Mouse (Mus musculus): ENCODE data around the gene Actl11. TPM values are rescaled to one million over a fixed set of nuclear protein-coding genes. Genes with fewer than 3 reads are reported as not detected.

Actl11 gene
- polyA plus RNA-seq, 1 experiment from 2014 or later = not detected

DNA sequence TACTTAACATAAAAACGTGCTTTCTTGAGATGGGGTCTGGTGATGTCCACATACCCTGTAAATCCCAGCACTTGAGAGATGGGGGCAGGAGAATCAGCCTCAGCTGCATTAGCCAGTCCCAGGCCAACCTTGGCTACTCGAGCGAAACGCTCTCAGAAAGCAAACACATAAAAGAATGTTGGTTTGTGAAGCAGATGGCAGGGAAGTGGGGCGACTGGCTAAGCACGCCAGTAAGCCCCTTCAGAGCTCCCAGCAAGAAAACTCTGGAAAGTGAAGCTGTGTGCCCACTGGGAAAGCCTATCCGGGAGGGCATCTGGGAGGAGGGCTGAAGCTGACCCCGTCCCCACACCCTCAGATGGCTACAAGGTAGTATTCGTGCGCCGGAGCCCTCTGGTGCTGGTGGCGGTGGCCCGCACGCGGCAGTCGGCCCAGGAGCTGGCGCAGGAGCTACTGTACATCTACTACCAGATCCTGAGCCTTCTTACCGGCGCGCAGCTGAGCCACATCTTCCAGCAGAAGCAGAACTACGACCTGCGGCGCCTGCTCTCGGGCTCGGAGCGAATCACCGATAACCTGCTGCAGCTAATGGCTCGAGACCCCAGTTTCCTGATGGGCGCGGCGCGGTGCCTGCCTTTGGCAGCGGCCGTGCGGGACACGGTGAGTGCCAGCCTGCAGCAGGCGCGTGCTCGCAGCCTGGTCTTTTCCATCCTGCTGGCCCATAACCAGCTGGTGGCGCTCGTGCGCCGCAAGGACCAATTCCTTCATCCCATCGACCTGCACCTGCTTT is 27.2 kb upstream of the Actl11 start:
- peak overlapping the region; percentile 37 for H3K4me3 ChIP-seq (ENCODE audit: low read length)
- peak overlapping the region; percentile 48; the same call in 1 of the 2 replicates for H3K9ac ChIP-seq (ENCODE audit: low read depth, low read length)
- peaks cover 16% of the 10 kb centered on the region for H3K4me1 ChIP-seq (ENCODE audit: control insufficient read depth, insufficient read depth, low read length)
- H3K27me3 ChIP-seq (ENCODE audit: control insufficient read depth, insufficient read depth, low read length) = peaks cover 11% of the 10 kb centered on the region
- H3K9me3 ChIP-seq (ENCODE audit: control insufficient read depth, low read length) = no peaks in the 10 kb centered on the region
- H3K4me2 ChIP-seq (replicated peaks; ENCODE audit: low read depth, low read length) = peak overlapping the region; percentile 79
- peak; percentile 60 for ATAC-seq (ENCODE audit: low FRiP score, low TSS enrichment)
- no peaks in the 10 kb centered on the region for H3K36me3 ChIP-seq (ENCODE audit: control insufficient read depth, insufficient read depth, low read length)
- WGBS = 3% methylated on average over 44 of the region's 44 CpGs
- H3K27ac ChIP-seq (ENCODE audit: low read depth, low read length) = no peak overlapping the region

DNA sequence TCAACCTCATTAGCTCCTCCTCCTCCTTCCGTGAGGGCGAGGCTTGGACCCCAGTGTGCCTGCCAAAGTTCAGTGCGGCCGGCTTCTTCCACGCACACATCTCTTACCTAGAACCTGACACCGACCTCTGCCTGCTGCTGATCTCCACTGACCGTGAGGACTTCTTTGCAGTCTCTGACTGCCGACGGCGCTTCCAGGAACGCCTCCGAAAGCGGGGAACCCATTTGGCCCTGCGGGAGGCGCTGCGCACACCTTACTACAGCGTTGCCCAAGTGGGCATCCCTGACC is 26.7 kb upstream of the Actl11 start:
- WGBS = 15% methylated on average over 17 of the region's 17 CpGs
- peak overlapping the region; percentile 37 for H3K4me3 ChIP-seq (ENCODE audit: low read length)
- H3K27ac ChIP-seq (ENCODE audit: low read depth, low read length) = no peak overlapping the region
- H3K36me3 ChIP-seq (ENCODE audit: control insufficient read depth, insufficient read depth, low read length) = no peaks in the 10 kb centered on the region
- H3K4me2 ChIP-seq (replicated peaks; ENCODE audit: low read depth, low read length) = peak overlapping the region; percentile 79
- no peak; the same call in 1 of the 2 replicates for ATAC-seq (ENCODE audit: low FRiP score, low TSS enrichment)
- peaks cover 22% of the 10 kb centered on the region for H3K4me1 ChIP-seq (ENCODE audit: control insufficient read depth, insufficient read depth, low read length)
- no peaks in the 10 kb centered on the region for H3K9me3 ChIP-seq (ENCODE audit: control insufficient read depth, low read length)
- peaks cover 11% of the 10 kb centered on the region for H3K27me3 ChIP-seq (ENCODE audit: control insufficient read depth, insufficient read depth, low read length)
- no peak overlapping the region for H3K9ac ChIP-seq (ENCODE audit: low read depth, low read length)

GRCm38 (mm10) chr9:107904726-107905125 is 23.5 kb upstream of the Actl11 start:
- Histone ChIP-seq H3K36me3 (ENCODE audit: control insufficient read depth, insufficient read depth, low read length) (no peaks in the 10 kb centered on the region), H3K4me2 (replicated peaks; ENCODE audit: low read depth, low read length) (no peak overlapping the region), H3K27me3 (ENCODE audit: control insufficient read depth, insufficient read depth, low read length) (peaks cover 10% of the 10 kb centered on the region), H3K4me1 (ENCODE audit: control insufficient read depth, insufficient read depth, low read length) (peaks cover 43% of the 10 kb centered on the region), H3K4me3 (ENCODE audit: low read length) (no peak overlapping the region), H3K27ac (ENCODE audit: low read depth, low read length) (no peak overlapping the region), H3K9me3 (ENCODE audit: control insufficient read depth, low read length) (no peaks in the 10 kb centered on the region), H3K9ac (ENCODE audit: low read depth, low read length) (no peak overlapping the region)
- 7% methylated on average over 4 of the region's 4 CpGs for WGBS
- ATAC-seq (ENCODE audit: low FRiP score, low TSS enrichment) = no peak; the same call in 1 of the 2 replicates

- Histone ChIP-seq H3K27me3 (ENCODE audit: control insufficient read depth, insufficient read depth, low read length) (peaks cover under 1% of the 10 kb centered on the region), H3K4me2 (replicated peaks; ENCODE audit: low read depth, low read length) (peak within 1 kb of the TSS; percentile 81), H3K36me3 (ENCODE audit: control insufficient read depth, insufficient read depth, low read length) (no peaks in the 10 kb centered on the region), H3K9me3 (ENCODE audit: control insufficient read depth, low read length) (no peaks in the 10 kb centered on the region), H3K4me3 (ENCODE audit: low read length) (peak within 1 kb of the TSS; percentile 41), H3K9ac (ENCODE audit: low read depth, low read length) (peak within 1 kb of the TSS; percentile 58), H3K27ac (ENCODE audit: low read depth, low read length) (peak within 1 kb of the TSS; percentile 31), H3K4me1 (ENCODE audit: control insufficient read depth, insufficient read depth, low read length) (peaks cover 36% of the 10 kb centered on the region)
- 10% methylated on average over 19 of the region's 19 CpGs for WGBS
- ATAC-seq (ENCODE audit: low FRiP score, low TSS enrichment) = peak; percentile 84
These were observed 21.9 kb upstream of the Actl11 start, which contains the start of gene Mst1r for GRCm38 (mm10) chr9:107906252-107906966. Gene Mst1r (plus strand): TSS chr9:107906873.

- Histone ChIP-seq H3K9me3 (ENCODE audit: control insufficient read depth, low read length) (no peaks in the 10 kb centered on the region), H3K9ac (ENCODE audit: low read depth, low read length) (peak overlapping the region; percentile 58), H3K4me3 (ENCODE audit: low read length) (peak overlapping the region; percentile 41), H3K4me2 (replicated peaks; ENCODE audit: low read depth, low read length) (peak overlapping the region; percentile 81), H3K4me1 (ENCODE audit: control insufficient read depth, insufficient read depth, low read length) (peaks cover 34% of the 10 kb centered on the region), H3K36me3 (ENCODE audit: control insufficient read depth, insufficient read depth, low read length) (no peaks in the 10 kb centered on the region), H3K27me3 (ENCODE audit: control insufficient read depth, insufficient read depth, low read length) (no peaks in the 10 kb centered on the region; the same call in 1 of the 2 replicates), H3K27ac (ENCODE audit: low read depth, low read length) (no peak overlapping the region)
- 44% methylated on average over 31 of the region's 31 CpGs for WGBS
- ATAC-seq (ENCODE audit: low FRiP score, low TSS enrichment) = no peak
These were observed 21.1 kb upstream of the Actl11 start for GRCm38 (mm10) chr9:107906967-107907800.

- no peak overlapping the region for H3K9ac ChIP-seq (ENCODE audit: low read depth, low read length)
- peaks cover 34% of the 10 kb centered on the region for H3K4me1 ChIP-seq (ENCODE audit: control insufficient read depth, insufficient read depth, low read length)
- 0 out of 2 replicates have a peak overlapping the region, but pooled peaks have one; percentile 41 for H3K4me3 ChIP-seq (ENCODE audit: low read length)
- 84% methylated on average over 14 of the region's 14 CpGs for WGBS
- peak overlapping the region; percentile 81 for H3K4me2 ChIP-seq (replicated peaks; ENCODE audit: low read depth, low read length)
- no peak for ATAC-seq (ENCODE audit: low FRiP score, low TSS enrichment)
- H3K27me3 ChIP-seq (ENCODE audit: control insufficient read depth, insufficient read depth, low read length) = no peaks in the 10 kb centered on the region; the same call in 1 of the 2 replicates
- no peaks in the 10 kb centered on the region for H3K36me3 ChIP-seq (ENCODE audit: control insufficient read depth, insufficient read depth, low read length)
- no peak overlapping the region for H3K27ac ChIP-seq (ENCODE audit: low read depth, low read length)
- no peaks in the 10 kb centered on the region for H3K9me3 ChIP-seq (ENCODE audit: control insufficient read depth, low read length)
These were observed 20.5 kb upstream of the Actl11 start for GRCm38 (mm10) chr9:107907801-107908120.

GRCm38 (mm10) chr9:107908410-107909158 is 19.7 kb upstream of the Actl11 start:
- peak overlapping the region; percentile 41; the same call in 1 of the 2 replicates for H3K4me3 ChIP-seq (ENCODE audit: low read length)
- WGBS = 28% methylated on average over 18 of the region's 18 CpGs
- peak overlapping the region; percentile 2; the same call in 1 of the 2 replicates for H3K9ac ChIP-seq (ENCODE audit: low read depth, low read length)
- peaks cover 34% of the 10 kb centered on the region for H3K4me1 ChIP-seq (ENCODE audit: control insufficient read depth, insufficient read depth, low read length)
- no peak for ATAC-seq (ENCODE audit: low FRiP score, low TSS enrichment)
- H3K27me3 ChIP-seq (ENCODE audit: control insufficient read depth, insufficient read depth, low read length) = no peaks in the 10 kb centered on the region; the same call in 1 of the 2 replicates
- H3K9me3 ChIP-seq (ENCODE audit: control insufficient read depth, low read length) = no peaks in the 10 kb centered on the region
- no peak overlapping the region for H3K27ac ChIP-seq (ENCODE audit: low read depth, low read length)
- peak overlapping the region; percentile 36 for H3K4me2 ChIP-seq (replicated peaks; ENCODE audit: low read depth, low read length)
- no peaks in the 10 kb centered on the region for H3K36me3 ChIP-seq (ENCODE audit: control insufficient read depth, insufficient read depth, low read length)

DNA sequence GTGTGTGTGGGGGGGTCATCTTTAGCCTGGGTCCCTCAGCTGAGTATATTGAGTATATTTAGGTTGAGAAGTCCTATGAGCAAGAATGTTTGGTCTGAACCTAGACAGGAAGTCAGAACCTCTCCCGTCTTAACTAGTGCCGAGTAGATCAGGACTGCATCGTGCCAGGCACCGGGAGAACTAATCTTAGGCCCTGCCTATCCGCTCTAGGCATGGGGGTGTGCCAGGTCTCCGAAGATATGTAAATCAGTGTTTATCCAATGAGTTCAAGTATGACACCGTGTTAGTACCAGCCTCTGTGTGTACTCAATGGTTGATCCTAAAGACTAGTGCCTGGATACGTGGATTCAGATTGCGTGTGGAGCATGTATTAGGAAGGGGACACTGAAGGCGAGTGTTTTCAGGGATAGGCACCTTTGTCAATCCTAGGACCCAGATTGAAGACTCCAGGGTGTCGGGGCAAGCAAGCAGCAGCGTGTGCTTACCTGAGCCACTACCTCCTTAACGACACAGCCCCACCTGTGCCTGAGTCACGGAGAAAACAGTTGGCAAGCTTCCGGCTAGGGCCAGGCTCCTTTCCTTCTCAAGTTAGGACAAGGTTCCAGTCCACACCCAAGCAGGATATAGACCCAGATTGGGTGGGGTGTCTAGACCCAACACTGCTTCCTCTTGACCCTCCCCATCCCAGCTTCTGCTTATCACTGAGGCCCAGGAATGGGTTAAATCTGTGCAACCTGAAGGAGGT is 18.1 kb upstream of the Actl11 start:
- Histone ChIP-seq H3K4me2 (replicated peaks; ENCODE audit: low read depth, low read length) (no peak overlapping the region), H3K9me3 (ENCODE audit: control insufficient read depth, low read length) (no peaks in the 10 kb centered on the region), H3K4me1 (ENCODE audit: control insufficient read depth, insufficient read depth, low read length) (peaks cover 34% of the 10 kb centered on the region), H3K36me3 (ENCODE audit: control insufficient read depth, insufficient read depth, low read length) (no peaks in the 10 kb centered on the region), H3K27ac (ENCODE audit: low read depth, low read length) (no peak overlapping the region), H3K27me3 (ENCODE audit: control insufficient read depth, insufficient read depth, low read length) (no peaks in the 10 kb centered on the region), H3K4me3 (ENCODE audit: low read length) (no peak overlapping the region), H3K9ac (ENCODE audit: low read depth, low read length) (no peak overlapping the region)
- no peak for ATAC-seq (ENCODE audit: low FRiP score, low TSS enrichment)
- WGBS = 91% methylated on average over 15 of the region's 15 CpGs

Data from kidney, embryonic 14.5 days (tissue).